Mouse (Mus musculus) forebrain, embryonic 13.5 days (tissue): Measurements from ENCODE around the gene Gm30302. TPM values are rescaled to one million over a fixed set of nuclear protein-coding genes. Genes with fewer than 3 reads are reported as not detected.
"Not testable (repeated sequence)": the region's sequence is repeated elsewhere in the genome, so short reads cannot be mapped to it uniquely, and the experiment has no call there.

ENCODE experiments used
- ATAC-seq: fragments of 200-750 bp; cut with Nextera tagmentation; 2 replicates; pipeline ENCODE4 v1.8.0; 2017
- H3K27ac ChIP-seq: fragments of 300-500 bp; sonication (generic); 2 replicates; pipeline ENCODE4 v1.5.1; 2015; ENCODE audit warnings: inconsistent platforms, mild to moderate bottlenecking, moderate library complexity
- H3K27me3 ChIP-seq: fragments of 300-500 bp; sonication (generic); 2 replicates; pipeline ENCODE4 v1.6.1; 2015; ENCODE audit warnings: mild to moderate bottlenecking, inconsistent platforms
- H3K36me3 ChIP-seq: fragments of 300-500 bp; sonication (generic); 2 replicates; pipeline ENCODE4 v1.6.1; 2015; ENCODE audit warnings: mild to moderate bottlenecking, inconsistent platforms; ENCODE audit not compliant: poor library complexity, severe bottlenecking
- H3K4me1 ChIP-seq: fragments of 300-500 bp; sonication (generic); 2 replicates; pipeline ENCODE4 v1.6.1; 2015; ENCODE audit warnings: inconsistent platforms
- H3K4me2 ChIP-seq: fragments of 300-500 bp; sonication (generic); 2 replicates; pipeline ENCODE4 v1.6.1; 2015; ENCODE audit warnings: inconsistent platforms, mild to moderate bottlenecking, moderate library complexity
- H3K4me3 ChIP-seq: fragments of 300-500 bp; sonication (generic); 2 replicates; pipeline ENCODE4 v1.5.1; 2015; ENCODE audit warnings: mild to moderate bottlenecking, inconsistent platforms
- H3K9ac ChIP-seq: fragments of 300-500 bp; sonication (generic); 2 replicates; pipeline ENCODE4 v1.6.1; 2015; ENCODE audit warnings: mild to moderate bottlenecking, inconsistent platforms
- H3K9me3 ChIP-seq: fragments of 300-500 bp; sonication (generic); replicated peaks from 2 replicates; pipeline ENCODE4 v1.6.1; 2016; ENCODE audit warnings: inconsistent platforms
- WGBS: fragments of 180-500 bp; shearing (Covaris S2); methylation state at CpG from one replicate; pipeline ENCODE4 v1.1.7; 2015; 5-methylcytosine and 5-hydroxymethylcytosine counted together
- polyA plus RNA-seq: library from polyadenylated mRNA; unstranded; fragments of >200 nt; fragmentation: Nextera tagmentation; extraction: Ambion mirVana; gene quantifications from 2 replicates; pipeline ENCODE4 v1.2.1, GENCODE M21; 2015

Gene Gm30302
- polyA plus RNA-seq, 1 experiment from 2014 or later = not detected

GRCm38 (mm10) chr13:49783899-49784298, 14.9 kb downstream of the Gm30302 start:
- H3K36me3 ChIP-seq = no peaks in the 10 kb centered on the region
- 70% methylated on average over 3 of the region's 3 CpGs for WGBS
- H3K4me2 ChIP-seq = no peak overlapping the region
- H3K4me1 ChIP-seq = no peaks in the 10 kb centered on the region
- H3K9ac ChIP-seq = no peak overlapping the region
- no peak for ATAC-seq
- no peak overlapping the region for H3K4me3 ChIP-seq
- no peaks in the 10 kb centered on the region; the same call in 1 of the 2 replicates for H3K9me3 ChIP-seq
- no peak overlapping the region for H3K27ac ChIP-seq
- no peaks in the 10 kb centered on the region for H3K27me3 ChIP-seq

- not testable (repeated sequence) for H3K27me3 ChIP-seq, H3K9me3 ChIP-seq, H3K27ac ChIP-seq, H3K4me1 ChIP-seq, H3K4me3 ChIP-seq, H3K4me2 ChIP-seq, H3K36me3 ChIP-seq, H3K9ac ChIP-seq, ATAC-seq
These were observed 27.3 kb downstream of the Gm30302 start for GRCm38 (mm10) chr13:49771536-49771935.

GRCm38 (mm10) chr13:49769111-49769510, 29.7 kb downstream of the Gm30302 start:
- no peaks in the 10 kb centered on the region for H3K27me3 ChIP-seq
- H3K4me3 ChIP-seq = no peak overlapping the region
- no peak for ATAC-seq
- no peak overlapping the region for H3K4me2 ChIP-seq
- no peaks in the 10 kb centered on the region for H3K36me3 ChIP-seq
- no peaks in the 10 kb centered on the region for H3K9me3 ChIP-seq
- whole genome bisulfite sequencing = 80% methylated on average over 16 of the region's 16 CpGs
- no peak overlapping the region for H3K9ac ChIP-seq
- no peak overlapping the region for H3K27ac ChIP-seq
- no peaks in the 10 kb centered on the region for H3K4me1 ChIP-seq

DNA sequence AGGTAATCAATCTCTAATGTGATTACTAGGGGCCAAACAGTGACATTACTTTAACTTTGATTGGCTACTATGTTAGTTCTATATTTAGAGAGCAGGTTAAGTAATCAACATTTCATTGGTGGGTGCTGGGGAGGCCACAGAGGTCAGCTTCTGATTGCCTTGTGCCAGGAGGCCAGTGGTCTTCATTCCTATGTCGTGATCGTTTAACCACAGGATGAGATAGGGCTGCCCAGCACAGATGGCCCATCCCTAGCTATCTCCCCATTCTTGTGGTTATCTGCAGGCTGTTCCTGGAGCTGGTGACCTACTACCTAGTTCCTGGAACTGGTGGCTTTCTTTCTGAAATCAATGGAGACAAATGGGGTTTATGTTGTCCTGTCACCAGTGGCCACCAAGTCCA, 30.8 kb downstream of the Gm30302 start:
- no peak overlapping the region for H3K27ac ChIP-seq
- no peaks in the 10 kb centered on the region for H3K9me3 ChIP-seq
- no peak overlapping the region for H3K9ac ChIP-seq
- H3K4me2 ChIP-seq = no peak overlapping the region
- no peak overlapping the region for H3K4me3 ChIP-seq
- no peaks in the 10 kb centered on the region for H3K36me3 ChIP-seq
- WGBS = 89% methylated on average over 2 of the region's 2 CpGs
- ATAC-seq = no peak
- no peaks in the 10 kb centered on the region for H3K4me1 ChIP-seq
- H3K27me3 ChIP-seq = no peaks in the 10 kb centered on the region

DNA sequence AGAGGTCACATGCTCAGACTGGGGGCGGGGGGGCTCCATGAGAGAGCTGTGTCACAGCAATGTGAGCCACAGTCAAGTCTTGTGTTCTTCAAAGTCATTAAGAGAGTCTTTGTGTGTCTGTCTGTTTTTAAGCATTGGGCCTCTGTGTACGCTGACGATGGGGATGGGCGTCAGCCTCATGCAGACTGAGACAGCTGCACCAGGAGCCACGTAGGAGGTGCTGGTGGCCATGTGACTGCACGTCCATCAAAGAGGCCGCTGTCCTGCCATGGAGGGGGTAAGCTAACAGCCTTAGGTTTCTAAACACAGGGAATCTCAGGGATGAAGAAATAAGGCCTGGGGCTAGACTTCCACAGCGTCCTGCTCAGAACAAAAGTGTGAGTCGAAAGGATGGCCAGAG, 32.5 kb downstream of the Gm30302 start:
- Histone ChIP-seq H3K4me1 (no peaks in the 10 kb centered on the region), H3K9ac (no peak overlapping the region), H3K27ac (no peak overlapping the region), H3K9me3 (no peaks in the 10 kb centered on the region), H3K4me3 (no peak overlapping the region), H3K36me3 (no peaks in the 10 kb centered on the region), H3K4me2 (no peak overlapping the region), H3K27me3 (no peaks in the 10 kb centered on the region)
- 69% methylated on average over 9 of the region's 9 CpGs for whole genome bisulfite sequencing
- no peak for ATAC-seq

GRCm38 (mm10) chr13:49765306-49765705, 33.5 kb downstream of the Gm30302 start:
- no peaks in the 10 kb centered on the region for H3K4me1 ChIP-seq
- whole genome bisulfite sequencing = 91% methylated on average over 8 of the region's 8 CpGs
- no peaks in the 10 kb centered on the region for H3K9me3 ChIP-seq
- H3K27me3 ChIP-seq = no peaks in the 10 kb centered on the region
- ATAC-seq = no peak
- H3K9ac ChIP-seq = no peak overlapping the region
- no peaks in the 10 kb centered on the region for H3K36me3 ChIP-seq
- no peak overlapping the region for H3K4me2 ChIP-seq
- no peak overlapping the region for H3K4me3 ChIP-seq
- H3K27ac ChIP-seq = no peak overlapping the region

- WGBS = 91% methylated on average over 14 of the region's 14 CpGs
- no peak overlapping the region for H3K4me2 ChIP-seq
- no peak overlapping the region for H3K27ac ChIP-seq
- no peaks in the 10 kb centered on the region for H3K27me3 ChIP-seq
- no peak overlapping the region for H3K9ac ChIP-seq
- ATAC-seq = no peak
- no peaks in the 10 kb centered on the region for H3K9me3 ChIP-seq
- H3K36me3 ChIP-seq = no peaks in the 10 kb centered on the region
- no peak overlapping the region for H3K4me3 ChIP-seq
- H3K4me1 ChIP-seq = no peaks in the 10 kb centered on the region
These were observed 36.6 kb downstream of the Gm30302 start for GRCm38 (mm10) chr13:49762208-49762607.

DNA sequence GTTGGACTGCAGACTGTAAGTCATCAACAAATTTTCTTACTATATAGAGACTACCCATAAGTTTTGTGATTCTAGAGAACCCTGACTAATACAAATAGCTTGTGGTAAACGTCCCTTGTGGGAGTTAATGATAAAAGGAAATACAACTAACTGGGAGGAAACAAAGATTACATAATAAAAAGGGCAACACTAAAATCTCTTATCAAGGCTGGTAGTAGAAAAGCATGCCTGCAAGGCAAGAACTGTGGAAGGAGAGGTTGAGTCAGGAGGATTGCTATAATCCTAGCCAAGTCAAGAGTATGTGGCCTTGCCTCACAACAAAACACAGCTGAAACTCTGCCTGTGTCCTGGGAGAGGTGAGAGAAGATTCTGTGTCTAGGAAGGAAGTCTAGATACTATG, 38.1 kb downstream of the Gm30302 start:
- H3K9me3 ChIP-seq = no peaks in the 10 kb centered on the region
- no peak overlapping the region for H3K4me3 ChIP-seq
- H3K4me2 ChIP-seq = no peak overlapping the region
- H3K9ac ChIP-seq = no peak overlapping the region
- no peaks in the 10 kb centered on the region for H3K4me1 ChIP-seq
- H3K36me3 ChIP-seq = no peaks in the 10 kb centered on the region
- H3K27ac ChIP-seq = no peak overlapping the region
- no peaks in the 10 kb centered on the region for H3K27me3 ChIP-seq
- ATAC-seq = no peak
- 64% methylated on average over 1 of the region's 1 CpGs for WGBS

DNA sequence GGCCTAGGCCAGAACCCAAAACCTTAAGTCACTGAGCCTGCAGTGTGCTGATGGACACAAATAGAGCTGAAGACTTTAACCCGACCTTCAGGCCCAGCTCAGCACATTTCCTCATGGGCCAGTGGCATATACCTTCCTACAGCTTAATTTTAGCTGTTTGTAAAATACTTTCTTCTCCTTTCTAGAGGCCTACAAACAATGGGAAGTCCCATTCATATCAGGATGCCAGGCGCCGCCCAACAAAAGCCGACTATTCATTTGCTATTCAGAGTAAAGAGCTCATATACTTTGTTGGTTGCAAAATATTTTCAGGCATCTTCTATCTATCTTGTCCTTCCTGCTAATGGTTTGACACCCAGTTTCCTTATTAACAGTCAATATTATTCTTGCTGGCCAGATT, 40.8 kb downstream of the Gm30302 start:
- 85% methylated on average over 4 of the region's 4 CpGs for WGBS
- Histone ChIP-seq H3K4me2 (no peak overlapping the region), H3K4me3 (no peak overlapping the region), H3K27me3 (no peaks in the 10 kb centered on the region), H3K9me3 (no peaks in the 10 kb centered on the region), H3K27ac (no peak overlapping the region), H3K9ac (no peak overlapping the region), H3K36me3 (no peaks in the 10 kb centered on the region), H3K4me1 (no peaks in the 10 kb centered on the region)
- ATAC-seq = no peak

DNA sequence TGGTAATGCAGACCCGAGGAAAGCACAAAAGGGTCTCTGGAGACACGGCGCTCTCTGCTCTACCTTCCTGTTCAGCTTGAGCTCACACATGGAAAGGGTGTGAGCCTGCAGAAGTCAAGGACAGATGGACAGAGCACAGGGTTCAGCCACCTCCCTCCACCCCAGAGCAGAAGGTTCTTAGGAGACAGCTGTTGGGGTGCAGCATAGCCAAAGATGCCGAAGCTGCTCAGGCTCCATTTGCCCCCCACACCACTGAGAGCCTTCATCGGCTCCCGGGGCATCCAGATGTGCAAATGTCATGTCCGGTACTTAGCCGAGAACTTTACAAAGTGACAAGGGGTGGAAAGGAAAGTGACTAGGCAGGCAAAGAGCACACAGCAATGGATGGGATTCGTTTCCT, 42.2 kb downstream of the Gm30302 start:
- no peak overlapping the region for H3K4me3 ChIP-seq
- H3K27ac ChIP-seq = no peak overlapping the region
- H3K36me3 ChIP-seq = no peaks in the 10 kb centered on the region
- no peaks in the 10 kb centered on the region for H3K9me3 ChIP-seq
- no peak overlapping the region for H3K9ac ChIP-seq
- no peaks in the 10 kb centered on the region for H3K27me3 ChIP-seq
- 92% methylated on average over 9 of the region's 9 CpGs for WGBS
- no peaks in the 10 kb centered on the region for H3K4me1 ChIP-seq
- no peak overlapping the region for H3K4me2 ChIP-seq
- ATAC-seq = no peak

DNA sequence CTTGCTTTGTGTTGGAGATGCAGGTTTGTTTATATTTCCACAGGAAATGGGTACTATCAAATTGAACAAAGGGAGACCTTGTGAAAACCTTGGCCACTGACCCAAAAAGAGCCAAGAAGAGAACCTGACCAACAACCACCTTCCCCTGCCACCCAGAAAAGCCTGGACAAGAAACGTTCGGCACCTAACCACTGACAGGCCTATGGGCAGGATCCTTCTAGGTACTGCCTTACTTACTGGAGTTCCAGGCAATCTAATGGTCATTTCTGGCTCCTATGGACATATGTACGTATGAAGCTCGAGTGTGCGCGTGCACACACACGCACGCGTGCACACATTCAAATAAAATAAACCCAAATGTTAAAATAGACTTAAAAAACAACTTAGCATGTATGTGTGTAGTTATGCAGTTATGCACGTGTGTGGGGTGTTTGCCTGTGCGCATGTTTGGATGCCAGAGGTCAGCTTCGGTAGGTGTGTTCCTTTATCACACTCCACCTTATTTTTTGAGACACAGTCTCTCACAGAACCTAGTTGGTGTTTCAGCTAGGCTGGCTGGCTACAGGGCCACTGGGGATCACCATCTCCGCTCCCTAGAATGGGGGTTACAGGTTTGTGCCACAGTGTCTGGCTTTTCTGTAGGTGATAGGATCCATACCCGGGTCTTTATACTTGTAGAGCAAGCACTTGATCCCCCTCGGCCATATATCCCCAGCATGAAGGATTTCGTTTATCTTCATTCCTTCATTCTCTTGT, 57.3 kb downstream of the Gm30302 start:
- ATAC-seq = no peak
- Histone ChIP-seq H3K27me3 (no peaks in the 10 kb centered on the region), H3K9ac (no peak overlapping the region), H3K27ac (no peak overlapping the region), H3K4me2 (no peak overlapping the region), H3K36me3 (no peaks in the 10 kb centered on the region), H3K9me3 (no peaks in the 10 kb centered on the region), H3K4me1 (no peaks in the 10 kb centered on the region), H3K4me3 (no peak overlapping the region)
- 92% methylated on average over 16 of the region's 16 CpGs for WGBS

- Histone ChIP-seq H3K27ac (no peak overlapping the region), H3K4me1 (no peaks in the 10 kb centered on the region), H3K27me3 (no peaks in the 10 kb centered on the region), H3K4me3 (no peak overlapping the region), H3K36me3 (peaks cover 33% of the 10 kb centered on the region), H3K9me3 (no peaks in the 10 kb centered on the region), H3K4me2 (no peak overlapping the region), H3K9ac (no peak overlapping the region)
- WGBS = 86% methylated on average over 2 of the region's 2 CpGs
- no peak for ATAC-seq
These were observed 60.8 kb downstream of the Gm30302 start for GRCm38 (mm10) chr13:49738011-49738410.

GRCm38 (mm10) chr13:49736430-49736829, 62.4 kb downstream of the Gm30302 start:
- ATAC-seq = no peak
- Histone ChIP-seq H3K27ac (no peak overlapping the region), H3K4me3 (no peak overlapping the region), H3K4me1 (no peaks in the 10 kb centered on the region), H3K4me2 (no peak overlapping the region), H3K9me3 (no peaks in the 10 kb centered on the region), H3K36me3 (peaks cover 47% of the 10 kb centered on the region), H3K9ac (no peak overlapping the region), H3K27me3 (no peaks in the 10 kb centered on the region)
- WGBS = 91% methylated on average over 2 of the region's 2 CpGs
